Mouse (Mus musculus) stomach, embryonic 14.5 days (tissue): ENCODE data around the gene Olfr1413. TPM values are rescaled to one million over a fixed set of nuclear protein-coding genes. Genes with fewer than 3 reads are reported as not detected.

Experiments
- ATAC-seq: fragments of 200-750 bp; cut with Nextera tagmentation; 2 replicates; pipeline ENCODE4 v1.8.0; 2017; ENCODE audit warnings: low read depth, moderate TSS enrichment; ENCODE audit not compliant: insufficient number of reproducible peaks, insufficient read depth, low FRiP score
- H3K27ac ChIP-seq: fragments of 300-500 bp; sonication (generic); 2 replicates; pipeline ENCODE4 v1.5.1; 2014; ENCODE audit warnings: mild to moderate bottlenecking, low read length, moderate library complexity, mixed read lengths
- H3K27me3 ChIP-seq: fragments of 300-500 bp; sonication (generic); 2 replicates; pipeline ENCODE4 v1.6.1; 2014; ENCODE audit warnings: low read length, control low read depth, mixed read lengths; ENCODE audit not compliant: control insufficient read depth, insufficient read depth
- H3K36me3 ChIP-seq: fragments of 300-500 bp; sonication (generic); 2 replicates; pipeline ENCODE4 v1.6.1; 2014; ENCODE audit warnings: mild to moderate bottlenecking, control low read depth, low read length, moderate library complexity, mixed read lengths; ENCODE audit not compliant: control insufficient read depth, insufficient read depth
- H3K4me1 ChIP-seq: fragments of 300-500 bp; sonication (generic); 2 replicates; pipeline ENCODE4 v1.6.1; 2014; ENCODE audit warnings: low read length, control low read depth, mixed read lengths; ENCODE audit not compliant: control insufficient read depth, insufficient read depth
- H3K4me2 ChIP-seq: fragments of 300-500 bp; sonication (generic); replicated peaks from 2 replicates; pipeline ENCODE4 v1.6.1; 2014; ENCODE audit warnings: low read depth, low read length, control low read depth
- H3K4me3 ChIP-seq: fragments of 300-500 bp; sonication (generic); 2 replicates; pipeline ENCODE4 v1.5.1; 2014; ENCODE audit warnings: low read depth, low read length, control low read depth
- H3K9ac ChIP-seq: fragments of 300-500 bp; sonication (generic); replicated peaks from 2 replicates; pipeline ENCODE4 v1.6.1; 2014; ENCODE audit warnings: low read depth, mild to moderate bottlenecking, control low read depth, low read length, moderate library complexity, mixed read lengths
- H3K9me3 ChIP-seq: fragments of 300-500 bp; sonication (generic); 2 replicates; pipeline ENCODE4 v1.6.1; 2016; ENCODE audit warnings: low read depth, low read length, control low read depth; ENCODE audit not compliant: control insufficient read depth
- WGBS: fragments of 180-500 bp; shearing (Covaris S2); extraction: QIAGEN DNeasy Blood & Tissue Kit; methylation state at CpG from one replicate; pipeline ENCODE4 v1.1.7; 2014; 5-methylcytosine and 5-hydroxymethylcytosine counted together
- polyA plus RNA-seq: library from polyadenylated mRNA; unstranded; fragments of >200 nt; fragmentation: Nextera tagmentation; extraction: Ambion mirVana; gene quantifications from 2 replicates; pipeline ENCODE4 v1.2.1, GENCODE M21; 2014

Gene Olfr1413
- not detected in 2 replicates for polyA plus RNA-seq

DNA sequence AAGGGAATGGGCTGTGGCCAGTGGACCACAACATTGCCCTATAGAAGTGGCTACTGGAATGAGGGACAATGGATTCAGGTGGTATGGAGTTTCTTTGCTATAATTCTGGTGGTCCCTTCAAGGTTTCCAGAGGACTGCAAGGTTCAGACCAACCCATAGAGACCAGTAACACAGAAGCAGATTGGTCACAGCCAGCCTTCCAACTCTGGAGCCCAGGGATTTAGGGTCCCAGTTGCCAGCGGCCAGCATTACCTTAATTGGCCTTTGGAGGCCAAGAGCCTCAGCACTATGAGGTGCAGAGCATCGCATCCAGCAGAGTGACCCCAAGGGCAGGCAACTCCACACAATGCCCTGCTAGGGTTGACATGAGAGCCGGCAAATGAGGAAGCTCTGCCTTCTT lies at the start of gene Olfr1413:
Gene Olfr1413, plus strand, starts transcription at position 301 of the 400 bp plus-strand sequence.
- H3K4me2 ChIP-seq, result no peak within 1 kb of the TSS
- WGBS, result 83% methylated on average over 3 of the region's 3 CpGs
- no peaks in the 10 kb centered on the region for H3K9me3 ChIP-seq
- H3K4me1 ChIP-seq, result no peaks in the 10 kb centered on the region
- no peak within 1 kb of the TSS for H3K9ac ChIP-seq
- ATAC-seq, result no peak
- no peaks in the 10 kb centered on the region for H3K36me3 ChIP-seq
- no peak within 1 kb of the TSS for H3K27ac ChIP-seq
- no peak within 1 kb of the TSS for H3K4me3 ChIP-seq
- H3K27me3 ChIP-seq, result no peaks in the 10 kb centered on the region

DNA sequence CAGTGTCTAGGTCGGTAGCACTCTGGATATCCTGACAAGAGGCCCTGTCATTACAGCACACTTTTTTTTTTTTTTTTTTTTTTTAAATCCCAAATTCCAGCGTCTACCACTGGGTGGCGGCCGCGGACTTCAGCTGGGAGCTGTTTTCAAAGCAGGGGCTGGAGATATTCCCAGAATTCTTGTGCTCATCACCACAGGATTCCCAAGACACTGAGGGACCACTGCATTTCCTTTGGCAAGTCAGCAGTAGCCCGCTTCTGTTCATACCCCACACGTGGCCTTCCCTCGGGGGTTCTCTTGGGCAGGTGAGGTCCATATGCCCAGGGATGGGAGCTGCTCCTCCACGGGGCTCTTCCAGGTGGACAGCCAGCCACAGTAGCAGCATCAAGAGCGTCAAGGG lies 49.7 kb upstream of the Olfr1413 start:
- Histone ChIP-seq H3K4me1 (no peaks in the 10 kb centered on the region), H3K4me2 (no peak overlapping the region), H3K27me3 (no peaks in the 10 kb centered on the region), H3K4me3 (no peak overlapping the region), H3K9me3 (no peaks in the 10 kb centered on the region), H3K9ac (no peak overlapping the region), H3K27ac (no peak overlapping the region), H3K36me3 (no peaks in the 10 kb centered on the region)
- 18% methylated on average over 10 of the region's 10 CpGs for WGBS
- no peak for ATAC-seq

DNA sequence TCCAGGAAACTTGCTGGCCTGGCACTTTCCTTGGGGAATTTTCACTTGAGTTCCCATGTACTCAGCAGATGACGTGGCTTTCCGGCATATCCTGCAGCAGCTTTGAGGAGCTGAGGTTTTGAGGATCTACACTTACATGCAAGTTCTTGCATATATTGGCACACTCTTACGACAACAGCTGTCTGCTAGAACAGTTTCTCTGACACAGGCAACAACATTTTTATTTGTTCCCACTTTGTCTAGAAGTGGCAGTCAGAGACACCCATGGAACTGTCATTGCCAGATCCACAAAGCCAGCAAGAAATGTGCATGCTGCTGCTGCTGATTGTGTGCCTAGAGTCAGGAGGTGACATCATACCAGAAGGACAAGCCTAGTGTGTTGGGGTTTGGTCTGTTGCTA lies 47.4 kb upstream of the Olfr1413 start:
- H3K4me2 ChIP-seq, result no peak overlapping the region
- H3K27ac ChIP-seq, result no peak overlapping the region
- H3K36me3 ChIP-seq, result no peaks in the 10 kb centered on the region
- no peaks in the 10 kb centered on the region for H3K27me3 ChIP-seq
- no peaks in the 10 kb centered on the region for H3K4me1 ChIP-seq
- H3K9me3 ChIP-seq, result no peaks in the 10 kb centered on the region
- ATAC-seq, result no peak
- no peak overlapping the region for H3K9ac ChIP-seq
- WGBS, result 84% methylated on average over 3 of the region's 3 CpGs
- no peak overlapping the region for H3K4me3 ChIP-seq

DNA sequence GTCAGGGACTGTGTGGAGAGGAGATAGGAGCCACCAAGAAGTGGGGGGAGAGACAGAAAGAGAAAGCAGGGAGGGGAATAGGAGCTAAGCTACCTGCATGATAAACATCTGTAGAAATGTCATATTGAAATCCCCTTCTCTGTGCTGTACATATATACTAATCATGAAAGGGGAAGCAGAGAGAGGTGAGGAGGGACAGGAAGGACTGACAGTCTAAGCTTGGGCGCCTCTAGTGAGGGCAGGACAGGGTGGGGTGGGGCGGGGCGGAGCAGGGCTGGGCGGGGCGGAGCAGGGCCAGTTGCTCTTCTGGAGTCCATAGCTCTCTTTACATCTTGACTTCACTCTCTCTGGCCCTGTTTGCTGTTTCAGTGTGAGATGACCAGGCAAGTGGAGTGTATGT lies 34.1 kb upstream of the Olfr1413 start:
- 27% methylated on average over 5 of the region's 5 CpGs for WGBS
- H3K4me1 ChIP-seq, result no peaks in the 10 kb centered on the region
- H3K9me3 ChIP-seq, result no peaks in the 10 kb centered on the region
- H3K36me3 ChIP-seq, result no peaks in the 10 kb centered on the region
- ATAC-seq, result no peak
- H3K27ac ChIP-seq, result no peak overlapping the region
- H3K9ac ChIP-seq, result no peak overlapping the region
- no peak overlapping the region for H3K4me2 ChIP-seq
- no peaks in the 10 kb centered on the region for H3K27me3 ChIP-seq
- H3K4me3 ChIP-seq, result no peak overlapping the region

- Histone ChIP-seq H3K9ac (no peak overlapping the region), H3K4me2 (no peak overlapping the region), H3K4me1 (no peaks in the 10 kb centered on the region), H3K36me3 (no peaks in the 10 kb centered on the region), H3K27me3 (no peaks in the 10 kb centered on the region), H3K27ac (no peak overlapping the region), H3K9me3 (no peaks in the 10 kb centered on the region), H3K4me3 (no peak overlapping the region)
- WGBS, result 48% methylated on average over 2 of the region's 2 CpGs
- ATAC-seq, result no peak
These were observed 32.1 kb upstream of the Olfr1413 start for GRCm38 (mm10) chr1:92539071-92539470.

- Histone ChIP-seq H3K27ac (no peak overlapping the region), H3K4me2 (no peak overlapping the region), H3K36me3 (no peaks in the 10 kb centered on the region), H3K9ac (no peak overlapping the region), H3K9me3 (no peaks in the 10 kb centered on the region), H3K4me1 (no peaks in the 10 kb centered on the region), H3K4me3 (no peak overlapping the region), H3K27me3 (no peaks in the 10 kb centered on the region)
- ATAC-seq, result no peak
- WGBS, result 81% methylated on average over 2 of the region's 2 CpGs
These were observed 25.2 kb upstream of the Olfr1413 start for GRCm38 (mm10) chr1:92545929-92546328.

DNA sequence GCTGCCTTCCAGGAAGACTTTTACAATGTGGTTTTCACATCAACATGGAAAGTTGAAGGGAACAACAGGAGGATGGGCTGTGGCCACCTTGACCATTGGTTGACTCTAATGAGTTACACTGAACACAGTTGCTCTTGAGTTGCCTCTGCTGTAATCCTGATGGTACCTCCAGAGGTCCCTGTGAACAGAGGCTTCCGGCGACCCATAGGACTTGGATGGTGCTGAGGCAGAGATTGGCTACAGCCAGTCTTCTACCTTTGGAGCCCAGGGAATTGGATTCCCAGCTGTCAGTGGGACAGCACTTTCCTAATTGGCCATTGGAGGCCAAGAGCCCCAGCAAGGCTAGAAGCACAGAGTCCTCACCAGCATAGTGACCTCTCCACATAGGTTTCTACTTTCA lies 14.4 kb downstream of the Olfr1413 start, which contains the start of gene Olfr1412:
Gene Olfr1412, plus strand, starts transcription at position 301 of the 400 bp plus-strand sequence.
- Histone ChIP-seq H3K4me2 (no peak within 1 kb of the TSS), H3K4me1 (no peaks in the 10 kb centered on the region), H3K27me3 (no peaks in the 10 kb centered on the region), H3K27ac (no peak within 1 kb of the TSS), H3K4me3 (no peak within 1 kb of the TSS), H3K9me3 (no peaks in the 10 kb centered on the region), H3K36me3 (no peaks in the 10 kb centered on the region), H3K9ac (no peak within 1 kb of the TSS)
- 79% methylated on average over 2 of the region's 2 CpGs for WGBS
- no peak for ATAC-seq

GRCm38 (mm10) chr1:92594111-92594510 lies 23.0 kb downstream of the Olfr1413 start, which contains the start of gene Olfr1411:
Gene Olfr1411 (plus strand): TSS chr1:92594411.
- no peak within 1 kb of the TSS for H3K27ac ChIP-seq
- H3K4me2 ChIP-seq, result no peak within 1 kb of the TSS
- H3K4me3 ChIP-seq, result no peak within 1 kb of the TSS
- no peaks in the 10 kb centered on the region for H3K27me3 ChIP-seq
- ATAC-seq, result no peak
- no peaks in the 10 kb centered on the region for H3K36me3 ChIP-seq
- no peaks in the 10 kb centered on the region for H3K9me3 ChIP-seq
- no peak within 1 kb of the TSS for H3K9ac ChIP-seq
- no peaks in the 10 kb centered on the region for H3K4me1 ChIP-seq

- 88% methylated on average over 3 of the region's 3 CpGs for WGBS
- no peak for ATAC-seq
- Histone ChIP-seq H3K9ac (no peak overlapping the region), H3K4me3 (no peak overlapping the region), H3K4me2 (no peak overlapping the region), H3K9me3 (no peaks in the 10 kb centered on the region), H3K36me3 (no peaks in the 10 kb centered on the region), H3K4me1 (no peaks in the 10 kb centered on the region), H3K27me3 (no peaks in the 10 kb centered on the region), H3K27ac (no peak overlapping the region)
These were observed 24.9 kb downstream of the Olfr1413 start for GRCm38 (mm10) chr1:92596019-92596418.
